ENCODE assay signal across 7 mouse cellular contexts in the genomic region with DNA sequence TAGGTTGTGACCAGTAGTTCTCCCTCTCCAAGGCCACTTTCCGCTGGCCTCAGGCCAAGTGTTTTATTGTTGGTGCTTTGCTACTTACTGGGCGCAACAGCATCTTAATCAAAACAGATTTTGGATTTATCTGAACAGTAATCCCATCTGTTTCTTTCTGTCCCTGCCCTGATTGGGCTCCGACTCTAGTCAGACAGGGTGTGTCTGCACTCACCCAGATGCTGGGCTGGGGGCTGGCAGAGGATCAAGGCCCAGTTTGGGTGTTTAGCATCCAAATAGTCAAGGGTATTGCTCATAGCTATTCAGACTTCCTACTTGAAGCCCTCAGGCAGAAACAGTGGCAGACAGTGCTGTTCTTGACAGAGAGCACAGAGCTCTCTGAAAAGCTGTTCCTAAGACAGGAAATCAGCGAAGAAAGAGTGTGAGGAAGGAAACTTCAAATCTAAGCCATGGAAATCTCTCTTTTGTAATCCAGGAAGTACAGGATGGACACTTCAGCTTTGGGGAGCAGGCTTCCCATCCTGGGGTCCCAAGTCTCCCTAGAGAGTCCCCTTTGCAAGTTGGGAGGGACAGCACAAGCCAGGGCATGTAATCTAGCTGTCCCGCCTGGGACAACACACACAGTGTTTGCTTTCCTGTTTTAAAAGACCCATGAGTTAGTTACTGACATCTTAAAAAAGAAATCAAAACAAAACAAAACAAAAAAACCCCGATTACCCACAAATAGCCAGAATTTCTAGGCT. TPM values are rescaled to one million over a fixed set of nuclear protein-coding genes. Genes with fewer than 3 reads are reported as not detected.
DNase-seq lines count a peak whose midpoint lies in the region; ATAC-seq and TF ChIP-seq lines count a peak whose summit lies in the region.

No protein-coding gene starts in this region.

- ATAC-seq in liver, embryonic 12.5 days = no peak

- intact Hi-C loops in heart, postnatal 25 days (cut with DNase I) = no loop called here

- no peaks in the 10 kb centered on the region for H3K9me3 ChIP-seq in liver, embryonic 12.5 days (replicated peaks)

- TF ChIP-seq POLR2A in myocyte (IDR thresholded peaks at IDR 0.05; ENCODE audit: insufficient read length, low read depth) = no peak
- no peak for TF ChIP-seq POLR2A in thymus, adult 2 months (IDR thresholded peaks at IDR 0.05; ENCODE audit: control insufficient read depth, extremely low read depth, insufficient read depth, low read length, poor library complexity)

- H3K27ac ChIP-seq in liver, embryonic 12.5 days = no peak overlapping the region
- no peak overlapping the region for H3K27ac ChIP-seq in thymus, adult 2 months (ENCODE audit: control insufficient read depth, insufficient read depth, low read length)

- H3K79me2 ChIP-seq in myocyte (ENCODE audit: control insufficient read depth, insufficient read depth) = peaks cover 24% of the 10 kb centered on the region

- peak overlapping the region; percentile 80 for H3K4me2 ChIP-seq in myocyte (ENCODE audit: low read depth)
- H3K4me2 ChIP-seq in liver, embryonic 12.5 days = no peak overlapping the region

- H3K4me1 ChIP-seq in liver, embryonic 12.5 days = peaks cover 12% of the 10 kb centered on the region; the same call in 1 of the 2 replicates
- no peaks in the 10 kb centered on the region for H3K4me1 ChIP-seq in thymus, adult 2 months (replicated peaks; ENCODE audit: control insufficient read depth, insufficient read depth, low read length)

- H3ac ChIP-seq in myocyte (ENCODE audit: control insufficient read depth, insufficient read length) = no peak overlapping the region

- H3K36me3 ChIP-seq in myocyte (ENCODE audit: control insufficient read depth, insufficient read depth) = peaks cover 8% of the 10 kb centered on the region
- no peaks in the 10 kb centered on the region for H3K36me3 ChIP-seq in liver, embryonic 12.5 days
- H3K36me3 ChIP-seq in thymus, adult 2 months (ENCODE audit: control insufficient read depth, insufficient read depth, low read length) = no peaks in the 10 kb centered on the region

- DNase-seq in urinary bladder, postnatal 14 days (ENCODE audit: low spot score) = peak; percentile 81
- DNase-seq in urinary bladder, adult 2 months (ENCODE audit: low spot score) = no peak
- DNase-seq in fibroblast of lung, adult 2 months (ENCODE audit: low read depth) = peak; percentile 96
- DNase-seq in heart, postnatal 25 days (ENCODE audit: low spot score) = peak; percentile 66
- DNase-seq in thymus, adult 2 months = no peak

- WGBS in liver, embryonic 12.5 days (ENCODE audit: insufficient replicate concordance) = 56% methylated on average over 6 of the region's 6 CpGs
- 89% methylated on average over 6 of the region's 6 CpGs for WGBS in thymus, adult 2 months

- H3K9ac ChIP-seq in liver, embryonic 12.5 days = no peak overlapping the region

- H3K4me3 ChIP-seq in myocyte = no peak overlapping the region
- H3K4me3 ChIP-seq in liver, embryonic 12.5 days = no peak overlapping the region
- H3K4me3 ChIP-seq in thymus, adult 2 months (ENCODE audit: control insufficient read depth, insufficient read depth, low read length) = no peak overlapping the region

- H3K27me3 ChIP-seq in myocyte (ENCODE audit: control insufficient read depth, insufficient read depth, insufficient read length) = no peaks in the 10 kb centered on the region
- no peaks in the 10 kb centered on the region for H3K27me3 ChIP-seq in liver, embryonic 12.5 days (replicated peaks)
- H3K27me3 ChIP-seq in thymus, adult 2 months (ENCODE audit: control insufficient read depth, insufficient read depth, low read length) = no peaks in the 10 kb centered on the region

- no peak for TF ChIP-seq CTCF in thymus, adult 2 months (IDR thresholded peaks at IDR 0.05; ENCODE audit: borderline replicate concordance, control insufficient read depth, extremely low read depth, insufficient read depth, low read length, poor library complexity)

TF ChIP-seq in myocyte, 11 proteins besides CTCF, POLR2A, EP300 and RAD21:
- TF ChIP-seq E2F4 (IDR thresholded peaks at IDR 0.05; ENCODE audit: insufficient read depth) = no peak
- peak; percentile 4 for TF ChIP-seq TCF12 (IDR thresholded peaks at IDR 0.05; ENCODE audit: insufficient read depth, poor library complexity, severe bottlenecking)
- no peak for TF ChIP-seq MAX (IDR thresholded peaks at IDR 0.05; ENCODE audit: low read depth)

RNA-seq across cellular contexts. Expression of a gene that starts 48.7 kb away (rescaled TPM):
- 79.7 and 98.3 TPM in 2 replicates for polyA plus RNA-seq in urinary bladder, adult 2 months (2012; rRNA removed)
- 10 to 100 TPM; 73.9 to 80.2 TPM for total RNA-seq in heart, postnatal 25 days (2021)
- 114 TPM for polyA plus RNA-seq in myocyte (2012; fragmentation: generic; extraction: Trizol)
- polyA plus RNA-seq in liver, embryonic 12.5 days (2016; fragmentation: Nextera tagmentation; extraction: Ambion mirVana) = 20.0 and 22.2 TPM in 2 replicates
- 20.1 and 28.3 TPM in 2 replicates for polyA plus RNA-seq in thymus, adult 2 months (2012; rRNA removed)

Comparison
In these comparisons a context has a peak if more than half of its experiments do, and no peak if none do; other contexts are left out.
1. DNase-seq: peak in urinary bladder, postnatal 14 days (single experiment), fibroblast of lung, adult 2 months (single experiment) and heart, postnatal 25 days (single experiment); none in urinary bladder, adult 2 months (single experiment) and thymus, adult 2 months (single experiment).